Mouse (Mus musculus): Measurements from ENCODE around the gene Slc17a1. TPM values are rescaled to one million over a fixed set of nuclear protein-coding genes. Genes with fewer than 3 reads are reported as not detected.

The Slc17a1 gene
- polyA plus RNA-seq, 1 experiment from 2014 or later = not detected

DNA sequence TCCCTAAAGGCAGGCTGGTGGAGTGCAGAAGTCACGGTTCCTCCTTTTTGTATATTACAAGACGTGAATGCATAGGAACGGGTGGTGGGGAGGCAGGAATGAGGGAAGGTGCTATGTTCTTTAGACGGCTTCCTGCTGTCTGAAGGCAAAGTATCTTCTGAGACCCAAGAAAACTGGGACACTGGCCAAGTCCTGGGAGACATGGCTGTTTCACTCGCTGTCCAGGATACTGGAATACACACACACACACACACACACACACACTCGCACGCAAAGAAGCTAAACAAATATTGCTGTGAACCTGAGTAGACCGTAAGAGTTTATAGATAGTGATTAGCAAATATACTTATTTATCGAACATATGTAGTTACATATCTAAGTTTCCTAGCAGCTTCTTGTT lies 2.8 kb upstream of the Slc17a1 start:
- H3K27me3 ChIP-seq (replicated peaks) = no peaks in the 10 kb centered on the region
- H3K4me2 ChIP-seq = no peak overlapping the region
- H3K4me3 ChIP-seq = no peak overlapping the region
- ATAC-seq = no peak
- WGBS (ENCODE audit: insufficient replicate concordance) = 57% methylated on average over 9 of the region's 9 CpGs
- H3K4me1 ChIP-seq = peaks cover 18% of the 10 kb centered on the region; the same call in 1 of the 2 replicates
- no peak overlapping the region for H3K27ac ChIP-seq
- no peaks in the 10 kb centered on the region for H3K36me3 ChIP-seq
- H3K9me3 ChIP-seq (replicated peaks) = no peaks in the 10 kb centered on the region
- no peak overlapping the region for H3K9ac ChIP-seq

DNA sequence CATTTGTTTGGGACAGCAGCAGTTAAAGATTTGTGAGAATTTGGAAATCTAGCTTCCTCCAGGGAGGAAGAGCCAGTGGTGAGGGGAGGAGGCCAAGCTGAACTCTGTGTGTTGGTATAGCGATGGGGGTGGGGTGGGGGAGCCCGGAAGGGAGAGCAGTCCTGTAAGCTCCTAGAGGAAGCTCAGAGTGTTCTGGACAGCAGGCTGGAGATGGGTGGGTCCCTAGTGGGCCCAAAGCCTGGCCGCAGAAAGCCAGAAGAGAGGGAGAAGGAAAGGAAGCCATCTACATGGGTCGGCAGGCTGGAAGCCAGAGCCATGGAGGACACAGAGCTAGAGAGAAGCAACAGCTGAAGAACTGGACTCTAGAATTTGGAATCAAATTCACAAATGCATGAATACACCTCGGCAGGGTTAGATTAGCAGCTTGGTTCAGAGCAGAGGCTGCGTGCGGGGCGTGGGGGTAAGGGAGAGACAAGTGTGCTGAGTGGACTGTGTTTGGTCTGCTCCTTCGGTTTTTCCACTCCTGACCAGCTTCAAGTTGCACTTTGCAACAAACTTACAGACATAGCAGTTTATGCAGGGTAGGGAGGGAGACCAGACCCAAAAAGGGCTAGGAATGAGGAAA lies 1.4 kb upstream of the Slc17a1 start:
- WGBS (ENCODE audit: insufficient replicate concordance) = 50% methylated on average over 9 of the region's 9 CpGs
- Histone ChIP-seq H3K9ac (no peak overlapping the region), H3K4me1 (peaks cover 21% of the 10 kb centered on the region; the same call in 1 of the 2 replicates), H3K9me3 (replicated peaks) (no peaks in the 10 kb centered on the region), H3K4me3 (no peak overlapping the region), H3K36me3 (no peaks in the 10 kb centered on the region), H3K27ac (no peak overlapping the region), H3K4me2 (no peak overlapping the region), H3K27me3 (replicated peaks) (no peaks in the 10 kb centered on the region)
- ATAC-seq = no peak

DNA sequence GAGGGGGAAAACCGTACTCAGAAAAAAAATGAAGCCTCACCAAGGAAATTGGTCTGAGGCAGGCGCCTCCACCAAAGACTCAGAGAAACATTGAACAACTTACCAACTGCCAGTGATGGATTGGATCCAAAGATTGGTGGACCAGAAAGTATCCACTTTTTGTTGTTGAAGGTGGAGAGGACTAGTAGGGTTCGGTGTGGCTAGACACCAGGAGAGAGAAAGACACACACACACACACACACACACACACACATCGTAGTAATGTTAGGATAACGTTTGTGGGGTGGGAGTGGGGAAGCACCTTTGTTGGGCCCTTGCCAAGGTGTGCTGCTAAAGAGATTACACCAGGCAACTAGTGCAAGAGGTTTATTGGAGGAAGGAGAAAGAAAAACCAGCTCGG lies 550 bp upstream of the Slc17a1 start:
- no peaks in the 10 kb centered on the region for H3K9me3 ChIP-seq (replicated peaks)
- no peak overlapping the region for H3K27ac ChIP-seq
- H3K4me2 ChIP-seq = no peak overlapping the region
- no peak overlapping the region for H3K4me3 ChIP-seq
- H3K9ac ChIP-seq = no peak overlapping the region
- H3K36me3 ChIP-seq = no peaks in the 10 kb centered on the region
- 64% methylated on average over 6 of the region's 6 CpGs for WGBS (ENCODE audit: insufficient replicate concordance)
- H3K4me1 ChIP-seq = peaks cover 21% of the 10 kb centered on the region; the same call in 1 of the 2 replicates
- no peak for ATAC-seq
- no peaks in the 10 kb centered on the region for H3K27me3 ChIP-seq (replicated peaks)

DNA sequence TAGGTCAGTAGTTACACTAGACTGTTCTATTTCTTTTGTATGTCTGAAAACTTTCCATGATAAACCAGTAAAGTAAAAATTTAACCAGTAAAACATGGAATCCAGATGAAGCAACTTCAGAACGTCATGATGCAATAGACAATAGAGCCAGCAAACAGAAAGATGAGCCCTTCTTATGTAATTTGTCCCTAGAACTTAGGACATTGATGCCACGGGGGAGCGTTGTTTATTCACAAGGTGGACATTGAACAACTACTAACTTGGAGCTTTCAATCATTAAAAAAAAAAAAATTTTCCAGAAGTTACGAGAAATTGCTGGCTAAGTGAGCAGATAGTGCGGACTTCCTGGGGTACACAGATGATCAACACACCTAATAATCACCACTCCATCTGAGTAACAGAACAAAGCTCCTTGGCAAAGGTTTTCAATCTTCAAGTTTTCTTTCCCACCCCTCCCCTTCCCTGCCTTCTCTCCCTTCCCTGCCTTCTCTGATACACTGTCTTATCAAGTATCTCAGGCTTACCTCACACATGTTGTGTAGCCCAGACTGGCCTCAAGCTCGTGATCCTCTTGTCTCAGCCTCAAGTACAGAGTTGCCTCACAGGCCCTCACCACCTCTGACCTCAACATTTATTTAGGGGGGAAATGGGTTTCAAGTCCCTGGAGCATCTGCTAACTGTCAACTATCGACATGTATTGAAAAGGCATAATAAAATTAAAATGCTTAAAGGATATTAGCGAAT lies 1.4 kb downstream of the Slc17a1 start:
- Histone ChIP-seq H3K9me3 (replicated peaks) (no peaks in the 10 kb centered on the region), H3K27ac (0 out of 2 replicates have a peak overlapping the region, but pooled peaks have one; percentile 30), H3K4me3 (no peak overlapping the region), H3K4me2 (no peak overlapping the region), H3K27me3 (replicated peaks) (no peaks in the 10 kb centered on the region), H3K36me3 (no peaks in the 10 kb centered on the region), H3K4me1 (peaks cover 21% of the 10 kb centered on the region; the same call in 1 of the 2 replicates), H3K9ac (no peak overlapping the region)
- ATAC-seq = no peak
- 60% methylated on average over 8 of the region's 8 CpGs for WGBS (ENCODE audit: insufficient replicate concordance)

DNA sequence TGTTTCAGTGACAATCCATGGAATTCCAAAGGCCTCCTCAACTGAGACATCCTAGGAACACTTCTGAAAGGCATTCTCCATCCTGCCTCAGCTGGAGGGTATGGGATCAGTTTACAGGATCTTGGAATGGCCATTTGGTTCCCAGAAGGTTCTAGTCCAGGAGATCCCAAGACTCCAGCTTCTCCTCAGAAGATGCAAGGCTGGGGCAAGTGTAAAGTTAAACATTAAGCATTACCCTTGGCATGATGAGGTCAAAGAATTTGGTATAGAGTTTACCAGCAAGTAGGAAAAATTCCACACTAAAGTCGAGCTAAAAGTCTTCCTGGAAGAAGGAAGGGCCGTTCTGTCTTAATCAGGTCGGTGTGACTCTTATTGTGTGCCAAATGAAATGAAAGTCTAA lies 2.4 kb downstream of the Slc17a1 start:
- WGBS (ENCODE audit: insufficient replicate concordance) = 57% methylated on average over 3 of the region's 3 CpGs
- H3K9me3 ChIP-seq (replicated peaks) = no peaks in the 10 kb centered on the region
- H3K27me3 ChIP-seq (replicated peaks) = no peaks in the 10 kb centered on the region
- H3K4me3 ChIP-seq = no peak overlapping the region
- no peak overlapping the region for H3K4me2 ChIP-seq
- peaks cover 21% of the 10 kb centered on the region; the same call in 1 of the 2 replicates for H3K4me1 ChIP-seq
- H3K27ac ChIP-seq = no peak overlapping the region
- H3K36me3 ChIP-seq = no peaks in the 10 kb centered on the region
- H3K9ac ChIP-seq = no peak overlapping the region
- no peak for ATAC-seq

DNA sequence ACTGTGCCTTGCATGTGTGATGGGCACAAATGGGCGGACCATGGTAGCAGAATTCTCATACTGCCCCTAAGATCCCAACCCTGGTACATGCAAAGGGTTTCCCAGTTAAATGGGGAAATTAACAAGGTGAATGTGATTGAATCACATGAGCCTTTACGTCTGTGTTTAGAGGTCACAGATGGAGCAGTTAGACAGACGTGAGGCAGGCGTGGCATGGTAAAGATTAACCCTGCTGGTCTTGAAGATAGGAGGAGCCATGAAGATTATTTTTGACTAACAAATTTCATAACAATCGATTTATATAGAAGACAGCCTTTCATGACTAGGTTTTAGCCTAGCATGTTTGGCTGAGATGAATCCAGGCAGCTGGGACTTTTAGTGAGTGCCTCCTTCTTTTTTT lies 5.6 kb downstream of the Slc17a1 start:
- Histone ChIP-seq H3K9ac (no peak overlapping the region), H3K4me2 (no peak overlapping the region), H3K27me3 (replicated peaks) (no peaks in the 10 kb centered on the region), H3K27ac (no peak overlapping the region), H3K9me3 (replicated peaks) (no peaks in the 10 kb centered on the region), H3K36me3 (no peaks in the 10 kb centered on the region), H3K4me3 (no peak overlapping the region), H3K4me1 (peaks cover 12% of the 10 kb centered on the region; the same call in 1 of the 2 replicates)
- ATAC-seq = no peak
- 40% methylated on average over 5 of the region's 5 CpGs for WGBS (ENCODE audit: insufficient replicate concordance)

DNA sequence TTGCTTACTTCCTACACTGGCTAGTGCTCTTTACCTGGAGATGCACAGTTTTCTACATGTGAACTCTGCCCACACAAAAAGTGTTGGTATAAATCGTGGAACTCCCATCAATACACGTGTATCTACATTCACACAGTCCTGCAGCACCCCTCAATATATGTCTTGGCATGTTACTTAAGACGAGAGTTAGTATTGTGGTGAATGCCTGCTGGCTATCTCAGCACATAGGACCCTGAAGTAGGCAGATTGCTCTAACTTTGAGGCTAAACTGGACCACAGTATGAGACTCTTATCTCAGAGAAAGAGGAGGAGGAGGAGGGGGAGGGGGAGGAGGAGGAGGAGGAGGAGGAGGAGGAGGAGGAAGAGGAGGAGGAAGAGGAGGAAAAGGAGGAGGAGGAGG lies 11.6 kb downstream of the Slc17a1 start:
- ATAC-seq = no peak
- no peak overlapping the region for H3K9ac ChIP-seq
- 0 out of 2 replicates have a peak, but pooled peaks cover 3% of the 10 kb centered on the region for H3K4me1 ChIP-seq
- 48% methylated on average over 3 of the region's 3 CpGs for WGBS (ENCODE audit: insufficient replicate concordance)
- no peaks in the 10 kb centered on the region for H3K9me3 ChIP-seq (replicated peaks)
- H3K4me3 ChIP-seq = no peak overlapping the region
- no peak overlapping the region for H3K4me2 ChIP-seq
- no peaks in the 10 kb centered on the region for H3K36me3 ChIP-seq
- no peak overlapping the region for H3K27ac ChIP-seq
- H3K27me3 ChIP-seq (replicated peaks) = no peaks in the 10 kb centered on the region

DNA sequence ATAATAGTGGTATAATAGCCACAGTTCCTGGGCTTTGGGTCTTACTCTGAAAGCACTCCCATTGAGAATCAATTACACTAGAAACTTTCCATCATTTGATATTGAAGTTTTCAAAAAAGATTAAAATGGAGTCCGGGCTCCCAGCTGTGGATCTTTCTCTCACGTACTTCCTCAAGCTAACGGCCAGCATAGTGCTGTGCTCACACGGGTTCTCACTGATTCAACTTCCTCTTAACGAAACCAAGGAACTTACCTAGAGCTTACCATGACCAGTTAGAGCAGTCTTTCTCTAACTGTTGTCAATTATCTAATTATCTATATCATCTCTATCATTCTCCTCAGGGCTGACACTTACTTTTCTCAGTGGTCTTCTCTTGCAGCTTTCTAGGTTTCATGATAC lies 12.1 kb downstream of the Slc17a1 start:
- H3K27me3 ChIP-seq (replicated peaks) = no peaks in the 10 kb centered on the region
- no peaks in the 10 kb centered on the region for H3K36me3 ChIP-seq
- no peak overlapping the region for H3K27ac ChIP-seq
- H3K9me3 ChIP-seq (replicated peaks) = no peaks in the 10 kb centered on the region
- WGBS (ENCODE audit: insufficient replicate concordance) = 22% methylated on average over 5 of the region's 5 CpGs
- H3K9ac ChIP-seq = no peak overlapping the region
- ATAC-seq = no peak
- H3K4me2 ChIP-seq = no peak overlapping the region
- H3K4me3 ChIP-seq = no peak overlapping the region
- H3K4me1 ChIP-seq = 0 out of 2 replicates have a peak, but pooled peaks cover 3% of the 10 kb centered on the region

DNA sequence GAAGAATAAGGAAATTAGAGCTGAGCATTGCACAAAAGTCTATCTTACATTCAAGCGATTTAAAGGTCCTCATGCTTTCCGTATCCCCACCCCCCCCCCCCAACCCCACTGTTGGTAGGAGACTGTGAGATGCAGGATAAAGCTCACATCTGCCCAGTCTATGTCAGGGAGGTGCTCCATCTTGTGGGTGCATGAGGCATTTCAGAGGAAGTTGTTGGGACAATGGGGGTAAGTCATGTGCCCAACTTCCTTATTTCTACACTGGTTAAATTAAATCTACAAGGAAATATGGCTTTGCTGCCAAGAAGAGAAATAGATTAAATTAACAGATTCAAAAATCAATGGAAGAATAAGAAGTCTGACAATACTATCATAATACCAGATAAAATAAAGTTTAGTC lies 18.0 kb downstream of the Slc17a1 start:
- H3K4me2 ChIP-seq = no peak overlapping the region

DNA sequence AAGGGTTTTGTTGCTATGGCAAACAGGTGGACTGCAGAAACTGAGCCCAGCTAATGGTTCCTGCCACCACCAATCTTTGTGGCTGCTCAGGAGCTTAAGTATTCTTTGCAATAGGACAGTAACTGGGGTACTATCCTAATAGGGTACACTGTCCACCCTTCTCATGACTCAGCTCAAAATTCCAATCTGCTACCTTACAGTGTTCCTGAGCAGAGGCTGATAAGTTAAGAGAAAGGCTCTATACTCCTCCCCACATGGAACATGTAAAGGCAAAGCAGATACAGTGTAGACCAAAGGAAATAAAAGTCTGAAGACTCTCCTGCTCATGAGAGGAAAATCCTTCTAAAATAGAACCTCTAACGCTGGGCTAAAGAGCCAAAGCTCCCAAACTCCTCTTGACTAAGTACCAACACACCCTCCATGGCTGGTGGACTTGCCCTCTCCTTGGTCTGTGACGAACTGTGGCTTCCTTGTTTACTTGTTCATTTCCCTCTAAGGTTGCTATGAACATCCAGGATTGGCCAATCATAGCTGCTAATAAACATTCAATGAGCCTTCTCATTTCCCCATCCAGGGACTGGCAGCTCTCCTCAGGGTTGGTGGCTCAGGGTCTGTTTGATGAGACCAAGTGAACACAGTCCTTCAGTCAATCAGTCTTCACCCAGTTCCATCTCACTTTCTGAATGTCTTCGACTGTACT lies 19.6 kb downstream of the Slc17a1 start:
- H3K4me2 ChIP-seq = no peak overlapping the region
- no peak overlapping the region for H3K4me3 ChIP-seq
- peak; percentile 73 for ATAC-seq
- H3K27ac ChIP-seq = no peak overlapping the region
- H3K9ac ChIP-seq = no peak overlapping the region
- no peaks in the 10 kb centered on the region for H3K36me3 ChIP-seq
- no peaks in the 10 kb centered on the region for H3K27me3 ChIP-seq (replicated peaks)
- H3K9me3 ChIP-seq (replicated peaks) = no peaks in the 10 kb centered on the region
- peaks cover 16% of the 10 kb centered on the region for H3K4me1 ChIP-seq
- WGBS (ENCODE audit: insufficient replicate concordance) = 61% methylated on average over 3 of the region's 3 CpGs

More for the DNA sequence above, 18.0 kb downstream of the Slc17a1 start:
- Histone ChIP-seq H3K36me3 (no peaks in the 10 kb centered on the region), H3K4me1 (peaks cover 16% of the 10 kb centered on the region), H3K9ac (no peak overlapping the region), H3K27ac (no peak overlapping the region), H3K27me3 (replicated peaks) (no peaks in the 10 kb centered on the region), H3K4me3 (no peak overlapping the region), H3K9me3 (replicated peaks) (no peaks in the 10 kb centered on the region)
- WGBS (ENCODE audit: insufficient replicate concordance) = 15% methylated on average over 2 of the region's 2 CpGs
- ATAC-seq = no peak

DNA sequence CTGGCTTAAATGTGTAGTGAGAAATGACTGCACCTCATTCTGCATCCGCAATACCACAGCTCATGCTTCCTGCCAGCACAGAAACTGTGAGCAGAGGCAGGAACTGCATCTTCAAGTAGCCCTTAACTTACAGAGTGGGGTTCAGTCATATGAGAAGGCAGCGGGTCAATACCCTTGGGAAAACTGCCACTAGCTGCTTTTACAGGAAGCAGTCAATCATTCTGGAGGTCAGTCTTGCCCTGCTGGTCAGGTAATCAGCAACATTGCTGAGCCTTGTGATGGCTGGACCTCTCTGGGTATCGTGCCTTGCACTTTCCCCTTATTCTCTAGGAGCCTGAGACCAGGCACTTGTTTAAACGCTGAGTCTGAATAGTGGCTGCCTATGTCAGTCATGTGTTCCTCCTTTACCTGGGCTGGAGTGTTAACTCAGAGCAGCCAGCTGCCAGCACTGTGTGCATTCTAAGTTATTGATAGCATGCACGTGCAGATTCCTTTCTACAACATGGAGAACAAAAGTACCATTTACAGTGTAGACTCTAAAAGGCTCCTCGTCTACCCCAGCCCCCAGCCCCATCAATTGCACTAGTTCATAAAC lies 21.6 kb downstream of the Slc17a1 start:
- no peak overlapping the region for H3K4me3 ChIP-seq
- peaks cover 25% of the 10 kb centered on the region for H3K4me1 ChIP-seq
- H3K9me3 ChIP-seq (replicated peaks) = no peaks in the 10 kb centered on the region
- WGBS (ENCODE audit: insufficient replicate concordance) = 61% methylated on average over 6 of the region's 6 CpGs
- H3K27me3 ChIP-seq (replicated peaks) = no peaks in the 10 kb centered on the region
- no peak for ATAC-seq
- H3K4me2 ChIP-seq = no peak overlapping the region
- H3K27ac ChIP-seq = no peak overlapping the region
- no peaks in the 10 kb centered on the region for H3K36me3 ChIP-seq
- no peak overlapping the region for H3K9ac ChIP-seq

All from liver, embryonic 12.5 days (tissue).